Mouse (Mus musculus) c-Kit-negative CD71-positive TER-119-positive erythroid progenitor cells, embryonic 14.5 days (primary cell): ENCODE measurements around the gene 4933402E13Rik.

Experiments
- DNase-seq: peaks from one replicate; pipeline ENCODE4 v3.0.0-alpha.2; 2013; ENCODE audit warnings: low read depth, low spot score

4933402E13Rik gene

DNA sequence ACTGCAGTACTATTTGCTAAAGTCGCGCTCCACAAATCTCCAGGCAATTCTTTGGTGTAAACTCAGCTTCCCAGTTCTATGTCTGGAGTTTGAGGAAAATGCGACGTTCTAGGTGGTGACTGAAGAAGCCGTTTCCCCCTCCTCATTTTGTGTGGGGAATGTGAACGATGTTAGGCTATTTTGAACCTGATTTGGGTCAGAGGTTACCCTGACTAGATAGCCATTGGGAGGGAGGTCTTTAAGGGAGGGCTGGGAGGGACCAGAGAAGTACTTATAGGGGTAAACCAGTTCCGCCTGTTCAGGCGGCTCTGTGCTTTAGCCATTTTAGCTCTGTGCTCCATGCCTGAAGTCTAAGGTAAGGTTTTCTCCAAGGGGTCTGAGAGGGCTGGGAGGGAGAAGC, at the start of gene 4933402E13Rik:
TSS of gene 4933402E13Rik (plus strand) at position 301 of the 400 bp plus-strand sequence.
- DNase-seq = no peak
